Mouse (Mus musculus) lung, postnatal 0 days (tissue): ENCODE results near the gene Sdk1. TPM values are rescaled to one million over a fixed set of nuclear protein-coding genes. Genes with fewer than 3 reads are reported as not detected.
A peak's percentile ranks its signal among the peaks of the same experiment; 100 is the strongest.

Experiments
- ATAC-seq: fragments of 200-750 bp; cut with Nextera tagmentation; 2 replicates; pipeline ENCODE4 v1.8.0; 2017; ENCODE audit warnings: moderate library complexity
- DNase-seq: peaks from one replicate; pipeline ENCODE4 v3.0.0-alpha.2; 2016; ENCODE audit warnings: low spot score
- H3K27ac ChIP-seq: fragments of 300-500 bp; sonication (generic); 2 replicates; pipeline ENCODE4 v1.5.1; 2014; ENCODE audit warnings: antibody characterized with exemption, mild to moderate bottlenecking, low read length, mixed read lengths
- H3K27me3 ChIP-seq: fragments of 300-500 bp; sonication (generic); replicated peaks from 2 replicates; pipeline ENCODE4 v1.6.1; 2014; ENCODE audit warnings: low read length, mixed read lengths; ENCODE audit not compliant: insufficient read depth
- H3K36me3 ChIP-seq: fragments of 300-500 bp; sonication (generic); 2 replicates; pipeline ENCODE4 v1.6.1; 2014; ENCODE audit warnings: low read length, mixed read lengths; ENCODE audit not compliant: insufficient read depth
- H3K4me1 ChIP-seq: fragments of 300-500 bp; sonication (generic); 2 replicates; pipeline ENCODE4 v1.6.1; 2014; ENCODE audit warnings: antibody characterized with exemption, low read depth, low read length, mixed read lengths; ENCODE audit not compliant: insufficient read depth
- H3K4me2 ChIP-seq: fragments of 300-500 bp; sonication (generic); replicated peaks from 2 replicates; pipeline ENCODE4 v1.6.1; 2014; ENCODE audit warnings: low read depth, mild to moderate bottlenecking, low read length, moderate library complexity, mixed read lengths
- H3K4me3 ChIP-seq: fragments of 300-500 bp; sonication (generic); 2 replicates; pipeline ENCODE4 v1.5.1; 2014; ENCODE audit warnings: low read depth, low read length
- H3K9ac ChIP-seq: fragments of 300-500 bp; sonication (generic); replicated peaks from 2 replicates; pipeline ENCODE4 v1.6.1; 2014; ENCODE audit warnings: low read depth, mild to moderate bottlenecking
- H3K9me3 ChIP-seq: fragments of 300-500 bp; sonication (generic); 2 replicates; pipeline ENCODE4 v1.6.1; 2016; ENCODE audit warnings: low read length, mixed read lengths
- CTCF ChIP-seq: IDR thresholded peaks from 2 replicates; pipeline ENCODE4 v1.5.1; 2016; ENCODE audit warnings: antibody characterized with exemption, mild to moderate bottlenecking
- EP300 ChIP-seq: IDR thresholded peaks from 2 replicates; pipeline ENCODE4 v1.6.1; 2016; ENCODE audit warnings: antibody characterized with exemption, mild to moderate bottlenecking, control low read depth
- WGBS: fragments of 180-500 bp; shearing (Covaris S2); extraction: QIAGEN DNeasy Blood & Tissue Kit; methylation state at CpG from one replicate; pipeline ENCODE4 v1.1.7; 2014; 5-methylcytosine and 5-hydroxymethylcytosine counted together
- polyA plus RNA-seq: library from polyadenylated mRNA; unstranded; fragments of >200 nt; fragmentation: Nextera tagmentation; extraction: Ambion mirVana; gene quantifications from 2 replicates; pipeline ENCODE4 v1.2.1, GENCODE M21; 2015

Gene Sdk1
- polyA plus RNA-seq, 1 experiment from 2014 or later = 0.19 TPM

DNA sequence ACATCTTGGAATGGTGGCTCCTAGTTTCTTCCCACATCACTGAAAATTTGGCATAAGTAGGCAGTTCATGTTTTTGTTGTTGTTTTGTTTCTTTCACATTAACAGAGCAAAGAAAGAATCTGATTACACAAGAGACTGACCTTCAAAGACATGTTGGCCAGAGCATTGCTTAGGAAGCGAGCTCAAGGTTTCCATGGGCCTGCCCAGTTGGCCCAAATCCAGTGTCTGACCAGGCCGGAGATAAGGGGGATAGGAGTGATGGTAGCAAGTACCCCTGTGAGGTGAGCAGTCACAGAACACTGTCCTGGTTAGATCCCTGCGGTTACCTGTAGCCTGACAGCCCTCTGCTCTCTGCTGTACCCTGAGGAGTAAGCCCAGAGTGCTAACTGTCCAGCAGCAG, 122.7 kb downstream of the Sdk1 start:
- Histone ChIP-seq H3K36me3 (no peaks in the 10 kb centered on the region), H3K4me3 (no peak overlapping the region), H3K9ac (no peak overlapping the region), H3K27ac (no peak overlapping the region), H3K4me2 (no peak overlapping the region), H3K4me1 (peaks cover under 1% of the 10 kb centered on the region; the same call in 1 of the 2 replicates), H3K27me3 (no peaks in the 10 kb centered on the region), H3K9me3 (no peaks in the 10 kb centered on the region)
- 73% methylated on average over 3 of the region's 3 CpGs for WGBS
- DNase-seq (no peak), ATAC-seq (no peak)
- TF ChIP-seq CTCF (no peak), EP300 (no peak)

DNA sequence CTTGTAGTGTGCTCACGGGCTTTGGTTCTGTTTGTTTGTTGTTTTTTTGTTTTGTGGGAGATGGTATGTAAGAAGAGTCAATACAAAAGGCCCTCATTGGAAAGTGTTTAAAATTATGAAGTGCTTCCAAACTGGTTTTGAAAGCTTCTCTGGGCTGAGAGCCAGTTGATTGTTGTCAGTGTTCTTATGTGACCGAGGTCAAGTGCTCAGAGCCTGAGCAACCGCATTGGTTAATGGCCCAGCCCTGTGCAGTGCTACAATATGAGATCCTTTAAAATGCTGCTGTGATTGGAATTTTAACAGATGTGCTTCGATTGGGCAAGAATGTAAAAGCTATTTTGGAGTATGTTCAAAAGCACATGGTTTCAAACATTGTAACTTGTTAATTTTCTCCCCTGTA, 127.3 kb downstream of the Sdk1 start:
- DNase-seq (peak; percentile 78), ATAC-seq (peak; percentile 77)
- no peak overlapping the region for H3K4me3 ChIP-seq
- peaks cover 4% of the 10 kb centered on the region; the same call in 1 of the 2 replicates for H3K4me1 ChIP-seq
- no peaks in the 10 kb centered on the region for H3K9me3 ChIP-seq
- no peak overlapping the region for H3K9ac ChIP-seq
- no peak for TF ChIP-seq CTCF
- TF ChIP-seq EP300 = peak; percentile 47
- H3K36me3 ChIP-seq = no peaks in the 10 kb centered on the region
- no peak overlapping the region for H3K4me2 ChIP-seq
- H3K27me3 ChIP-seq = no peaks in the 10 kb centered on the region
- 16% methylated on average over 4 of the region's 4 CpGs for WGBS
- no peak overlapping the region for H3K27ac ChIP-seq

DNA sequence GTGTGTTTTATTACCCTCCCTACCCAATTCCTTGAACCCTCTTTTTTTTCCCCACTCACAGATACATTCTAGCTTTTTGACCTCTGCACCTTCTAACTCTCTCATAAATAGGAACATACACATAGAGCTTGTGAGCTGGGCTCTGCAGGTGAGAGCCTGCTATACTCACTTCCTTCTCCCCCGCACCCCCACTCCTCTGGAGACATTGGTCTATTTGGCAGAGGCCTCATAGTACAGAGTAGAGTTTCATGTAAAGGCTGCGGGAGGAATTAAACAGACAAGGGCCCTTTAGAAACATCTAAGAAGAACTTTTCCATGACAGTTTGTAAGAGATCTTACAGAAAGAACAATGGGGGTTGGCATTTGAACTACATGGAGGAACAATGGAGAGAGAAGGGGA, 133.5 kb downstream of the Sdk1 start:
- no peak for ATAC-seq
- H3K9ac ChIP-seq = no peak overlapping the region
- TF ChIP-seq CTCF (no peak), EP300 (no peak)

DNA sequence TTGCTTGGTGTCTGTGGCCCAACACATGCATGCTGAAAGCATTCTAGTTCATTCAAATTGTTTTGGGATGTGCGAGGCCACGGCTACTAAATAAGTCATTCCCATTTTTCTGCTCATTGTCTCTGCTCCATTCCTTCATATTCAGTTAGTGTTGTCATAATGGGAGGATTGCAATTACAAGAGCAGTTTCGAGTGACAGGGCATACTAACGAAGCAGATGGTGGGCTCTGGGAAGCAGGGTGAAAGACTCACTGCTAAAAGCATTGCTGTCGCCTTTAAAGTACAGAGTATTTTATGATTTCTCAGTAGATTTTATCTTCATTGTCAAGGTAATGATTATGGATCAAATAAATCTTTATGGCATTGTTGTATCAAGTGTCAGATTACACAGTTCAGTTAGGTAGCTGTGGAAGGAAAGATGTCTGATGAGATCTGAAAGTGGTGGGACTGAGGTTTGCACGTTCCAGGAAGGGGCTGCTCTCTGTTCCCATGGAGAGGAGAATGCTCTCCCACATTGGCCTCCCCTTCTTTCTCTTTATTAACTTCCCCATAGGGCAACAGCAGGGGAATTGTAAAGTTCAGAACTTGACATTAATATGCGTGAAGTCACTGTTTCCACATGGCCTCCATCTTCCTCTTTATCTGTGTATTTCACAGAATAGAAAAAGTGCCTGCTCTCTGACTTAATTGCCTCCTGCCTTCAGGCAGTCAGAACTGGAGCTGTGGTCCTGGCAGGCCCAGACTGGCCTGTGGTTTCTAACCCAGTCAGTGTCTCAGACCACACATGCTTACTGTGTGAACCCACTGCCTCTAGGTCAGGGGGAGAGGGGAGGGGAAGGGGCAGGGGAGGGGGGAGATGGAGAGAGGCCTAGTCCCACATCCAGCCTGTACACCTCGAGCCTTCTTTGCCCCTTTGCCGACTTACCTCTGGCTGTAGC, 138.8 kb downstream of the Sdk1 start:
- no peak for DNase-seq
- Histone ChIP-seq H3K4me2 (no peak overlapping the region), H3K4me1 (no peaks in the 10 kb centered on the region), H3K9me3 (no peaks in the 10 kb centered on the region), H3K27me3 (no peaks in the 10 kb centered on the region), H3K9ac (no peak overlapping the region), H3K36me3 (no peaks in the 10 kb centered on the region), H3K27ac (no peak overlapping the region), H3K4me3 (no peak overlapping the region)
- no peak for ATAC-seq
- 58% methylated on average over 9 of the region's 9 CpGs for WGBS
- no peak for TF ChIP-seq EP300
- TF ChIP-seq CTCF = no peak

More for the DNA sequence above, 133.5 kb downstream of the Sdk1 start:
- no peak for DNase-seq
- Histone ChIP-seq H3K9me3 (no peaks in the 10 kb centered on the region), H3K36me3 (no peaks in the 10 kb centered on the region), H3K4me2 (no peak overlapping the region), H3K27ac (no peak overlapping the region), H3K4me1 (no peaks in the 10 kb centered on the region), H3K27me3 (no peaks in the 10 kb centered on the region), H3K4me3 (no peak overlapping the region)
- 59% methylated on average over 2 of the region's 2 CpGs for WGBS

DNA sequence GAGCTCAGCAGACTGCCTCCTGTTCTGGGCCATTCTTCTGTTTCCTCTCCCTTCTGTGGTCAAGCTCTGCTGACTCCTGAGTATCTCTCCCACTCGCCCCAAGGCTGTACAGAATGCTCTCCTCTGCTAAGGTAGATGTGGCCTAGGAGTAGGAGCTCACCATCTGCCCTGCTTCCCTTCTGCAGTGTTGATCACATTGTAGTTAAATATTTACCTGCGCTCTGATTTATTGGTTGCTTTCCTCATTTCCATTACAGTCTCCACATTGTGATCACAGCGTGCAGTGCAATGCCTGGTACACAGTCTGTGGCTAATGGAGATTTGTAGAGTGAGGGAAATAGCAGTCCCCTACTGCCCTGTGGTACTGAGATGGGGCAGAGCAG, 139.5 kb downstream of the Sdk1 start:
- Histone ChIP-seq H3K4me2 (no peak overlapping the region), H3K27ac (no peak overlapping the region), H3K9me3 (no peaks in the 10 kb centered on the region), H3K4me3 (no peak overlapping the region), H3K27me3 (no peaks in the 10 kb centered on the region), H3K36me3 (no peaks in the 10 kb centered on the region), H3K9ac (no peak overlapping the region), H3K4me1 (no peaks in the 10 kb centered on the region)
- ATAC-seq (no peak), DNase-seq (no peak)
- TF ChIP-seq EP300 (no peak), CTCF (no peak)
- 84% methylated on average over 3 of the region's 3 CpGs for WGBS

DNA sequence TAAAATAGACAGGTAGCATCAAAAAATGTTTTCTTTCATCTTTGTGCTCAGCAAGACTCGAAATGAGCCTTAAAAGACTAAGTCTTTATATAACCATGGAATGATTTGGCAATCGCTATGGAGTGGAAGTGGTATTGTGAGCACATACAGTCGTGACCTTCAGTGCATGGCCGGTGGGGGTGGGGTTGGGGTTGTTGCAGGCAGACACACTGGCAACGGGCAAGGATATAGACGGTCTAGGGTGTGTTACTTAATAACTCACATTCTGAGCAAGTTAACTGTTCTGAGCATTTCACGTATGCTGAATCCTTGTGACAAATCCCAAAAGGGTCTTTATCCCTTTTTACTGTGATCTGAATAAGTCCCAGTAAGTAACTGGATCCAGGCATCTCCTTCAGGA, 140.3 kb downstream of the Sdk1 start:
- H3K9ac ChIP-seq = no peak overlapping the region
- H3K36me3 ChIP-seq = no peaks in the 10 kb centered on the region
- no peaks in the 10 kb centered on the region for H3K27me3 ChIP-seq
- TF ChIP-seq EP300 (no peak), CTCF (no peak)
- 73% methylated on average over 7 of the region's 7 CpGs for WGBS
- H3K9me3 ChIP-seq = no peaks in the 10 kb centered on the region
- no peak overlapping the region for H3K4me2 ChIP-seq
- no peak overlapping the region for H3K27ac ChIP-seq
- DNase-seq = no peak
- no peak for ATAC-seq
- H3K4me1 ChIP-seq = no peaks in the 10 kb centered on the region
- no peak overlapping the region for H3K4me3 ChIP-seq
